Mouse (Mus musculus): ENCODE measurements around the gene Nxf1. TPM values are rescaled to one million over a fixed set of nuclear protein-coding genes. Genes with fewer than 3 reads are reported as not detected.
A peak's percentile ranks its signal among the peaks of the same experiment; 100 is the strongest.

The Nxf1 gene
- polyA plus RNA-seq, 1 experiment from 2014 or later = 57.5 TPM

- H3K27ac ChIP-seq (replicated peaks) = peak within 1 kb of the TSS; percentile 99
- H3K9me3 ChIP-seq (ENCODE audit: control insufficient read depth, low read length) = no peaks in the 10 kb centered on the region
- H3K9ac ChIP-seq (ENCODE audit: low read length) = peak within 1 kb of the TSS; percentile 96
- TF ChIP-seq EP300 (optimal IDR thresholded peaks at IDR 0.05) (no peak), CTCF (IDR thresholded peaks at IDR 0.05; ENCODE audit: low read depth) (peak; percentile 23; the same call in 1 of the 2 replicates)
- H3K4me2 ChIP-seq (replicated peaks; ENCODE audit: low read depth) = peak within 1 kb of the TSS; percentile 74
- ATAC-seq (ENCODE audit: low FRiP score, low TSS enrichment) = peak; percentile 94
- H3K4me1 ChIP-seq (replicated peaks; ENCODE audit: control insufficient read depth, insufficient read depth) = no peaks in the 10 kb centered on the region
- DNase-seq (ENCODE audit: low spot score) = peak; percentile 99
- H3K4me3 ChIP-seq (ENCODE audit: low read depth, low read length) = peak within 1 kb of the TSS; percentile 99
- no peaks in the 10 kb centered on the region for H3K27me3 ChIP-seq (ENCODE audit: control insufficient read depth, insufficient read depth, low read length)
- WGBS = 0% methylated on average over 81 of the region's 83 CpGs
- peaks cover 12% of the 10 kb centered on the region for H3K36me3 ChIP-seq (ENCODE audit: control insufficient read depth, insufficient read depth, low read length)
Observed at GRCm38 (mm10) chr19:8819596-8820423, 62.9 kb downstream of the Nxf1 start, which contains the start of gene Hnrnpul2. Hnrnpul2 (plus strand) TSS chr19:8820010.

Small RNA genes within 50 kb of the gene (microRNA-seq; reads per million reads assigned to microRNA genes)
- not detected for gene Mir6992

Other genes with a start within 250 kb of the Nxf1 start
- 0.06 TPM in 1 of 2 replicates, not detected in the other for gene Slc22a8, start 165.8 kb upstream of the Nxf1 start, polyA plus RNA-seq (2015; fragmentation: Nextera tagmentation; extraction: Ambion mirVana)
- not detected in 2 replicates for gene Slc22a6, start 139.0 kb upstream of the Nxf1 start, polyA plus RNA-seq (2015; fragmentation: Nextera tagmentation; extraction: Ambion mirVana)
- gene Chrm1, start 93.3 kb upstream of the Nxf1 start, polyA plus RNA-seq (2015; fragmentation: Nextera tagmentation; extraction: Ambion mirVana) = 1.4 and 1.8 TPM in 2 replicates
- gene Slc3a2, start 33.7 kb upstream of the Nxf1 start, polyA plus RNA-seq (2015; fragmentation: Nextera tagmentation; extraction: Ambion mirVana) = 82.5 and 87.0 TPM in 2 replicates
- gene Wdr74, start 21.2 kb upstream of the Nxf1 start, polyA plus RNA-seq (2015; fragmentation: Nextera tagmentation; extraction: Ambion mirVana) = 55.6 and 55.7 TPM in 2 replicates
- 0.59 and 0.62 TPM in 2 replicates for gene 1700092M07Rik, start 16.4 kb upstream of the Nxf1 start, polyA plus RNA-seq (2015; fragmentation: Nextera tagmentation; extraction: Ambion mirVana)
- 81.9 and 82.2 TPM in 2 replicates for gene Stx5a, start 15.7 kb upstream of the Nxf1 start, polyA plus RNA-seq (2015; fragmentation: Nextera tagmentation; extraction: Ambion mirVana)
- 114 and 117 TPM in 2 replicates for gene Tmem223, start 13.9 kb downstream of the Nxf1 start, polyA plus RNA-seq (2015; fragmentation: Nextera tagmentation; extraction: Ambion mirVana)
- 95.2 and 98.4 TPM in 2 replicates for gene Tmem179b, start 17.4 kb downstream of the Nxf1 start, polyA plus RNA-seq (2015; fragmentation: Nextera tagmentation; extraction: Ambion mirVana)
- gene Taf6l, start 29.3 kb downstream of the Nxf1 start, polyA plus RNA-seq (2015; fragmentation: Nextera tagmentation; extraction: Ambion mirVana) = 9.7 and 10.5 TPM in 2 replicates
- gene Polr2g, start 41.5 kb downstream of the Nxf1 start, polyA plus RNA-seq (2015; fragmentation: Nextera tagmentation; extraction: Ambion mirVana) = 103 and 108 TPM in 2 replicates
- 2.3 TPM in 2 replicates for gene Zbtb3, start 45.5 kb downstream of the Nxf1 start, polyA plus RNA-seq (2015; fragmentation: Nextera tagmentation; extraction: Ambion mirVana)
- gene Ttc9c, start 62.3 kb downstream of the Nxf1 start, polyA plus RNA-seq (2015; fragmentation: Nextera tagmentation; extraction: Ambion mirVana) = 20.8 and 23.1 TPM in 2 replicates
- gene Hnrnpul2, start 62.9 kb downstream of the Nxf1 start, polyA plus RNA-seq (2015; fragmentation: Nextera tagmentation; extraction: Ambion mirVana) = 3.6 and 3.9 TPM in 2 replicates
- gene AC129217.1, start 72.7 kb downstream of the Nxf1 start, polyA plus RNA-seq (2015; fragmentation: Nextera tagmentation; extraction: Ambion mirVana) = not detected in 2 replicates
- 75.9 and 79.4 TPM in 2 replicates for gene Bscl2, start 80.4 kb downstream of the Nxf1 start, polyA plus RNA-seq (2015; fragmentation: Nextera tagmentation; extraction: Ambion mirVana)
- gene Gng3, start 82.1 kb downstream of the Nxf1 start, polyA plus RNA-seq (2015; fragmentation: Nextera tagmentation; extraction: Ambion mirVana) = 7.7 and 8.6 TPM in 2 replicates
- 2.3 and 2.6 TPM in 2 replicates for gene Lrrn4cl, start 93.7 kb downstream of the Nxf1 start, polyA plus RNA-seq (2015; fragmentation: Nextera tagmentation; extraction: Ambion mirVana)
- gene Ubxn1, start 114.4 kb downstream of the Nxf1 start, polyA plus RNA-seq (2015; fragmentation: Nextera tagmentation; extraction: Ambion mirVana) = 195 TPM in 2 replicates
- 81.2 and 85.2 TPM in 2 replicates for gene Uqcc3, start 123.8 kb downstream of the Nxf1 start, polyA plus RNA-seq (2015; fragmentation: Nextera tagmentation; extraction: Ambion mirVana)
- gene Lbhd1, start 126.7 kb downstream of the Nxf1 start, polyA plus RNA-seq (2015; fragmentation: Nextera tagmentation; extraction: Ambion mirVana) = 47.2 and 47.8 TPM in 2 replicates
- gene Gm49403, start 126.9 kb downstream of the Nxf1 start, polyA plus RNA-seq (2015; fragmentation: Nextera tagmentation; extraction: Ambion mirVana) = not detected in 2 replicates
- 48.2 and 49.9 TPM in 2 replicates for gene 1810009A15Rik, start 131.8 kb downstream of the Nxf1 start, polyA plus RNA-seq (2015; fragmentation: Nextera tagmentation; extraction: Ambion mirVana)
- not detected in 2 replicates for gene Gm49416, start 131.9 kb downstream of the Nxf1 start, polyA plus RNA-seq (2015; fragmentation: Nextera tagmentation; extraction: Ambion mirVana)
- 19.1 and 19.5 TPM in 2 replicates for gene Ints5, start 135.9 kb downstream of the Nxf1 start, polyA plus RNA-seq (2015; fragmentation: Nextera tagmentation; extraction: Ambion mirVana)
- 32.3 and 33.3 TPM in 2 replicates for gene Ganab, start 141.0 kb downstream of the Nxf1 start, polyA plus RNA-seq (2015; fragmentation: Nextera tagmentation; extraction: Ambion mirVana)
- gene B3gat3, start 163.3 kb downstream of the Nxf1 start, polyA plus RNA-seq (2015; fragmentation: Nextera tagmentation; extraction: Ambion mirVana) = 24.7 and 26.1 TPM in 2 replicates
- 3.0 and 3.6 TPM in 2 replicates for gene Rom1, start 172.3 kb downstream of the Nxf1 start, polyA plus RNA-seq (2015; fragmentation: Nextera tagmentation; extraction: Ambion mirVana)
- gene Eml3, start 172.5 kb downstream of the Nxf1 start, polyA plus RNA-seq (2015; fragmentation: Nextera tagmentation; extraction: Ambion mirVana) = 24.6 and 26.6 TPM in 2 replicates
- 68.0 and 69.3 TPM in 2 replicates for gene Mta2, start 184.8 kb downstream of the Nxf1 start, polyA plus RNA-seq (2015; fragmentation: Nextera tagmentation; extraction: Ambion mirVana)
- gene Tut1, start 196.8 kb downstream of the Nxf1 start, polyA plus RNA-seq (2015; fragmentation: Nextera tagmentation; extraction: Ambion mirVana) = 14.9 and 15.8 TPM in 2 replicates
- 240 and 247 TPM in 2 replicates for gene Eef1g, start 210.0 kb downstream of the Nxf1 start, polyA plus RNA-seq (2015; fragmentation: Nextera tagmentation; extraction: Ambion mirVana)
- 86.6 and 103 TPM in 2 replicates for gene Ahnak, start 232.2 kb downstream of the Nxf1 start, polyA plus RNA-seq (2015; fragmentation: Nextera tagmentation; extraction: Ambion mirVana)

All from stomach, postnatal 0 days (tissue).